Mouse (Mus musculus) kidney, embryonic 16.5 days (tissue): ENCODE results near the gene Stard3. TPM values are rescaled to one million over a fixed set of nuclear protein-coding genes. Genes with fewer than 3 reads are reported as not detected.

Experiments used
- ATAC-seq: fragments of 200-750 bp; cut with Nextera tagmentation; 2 replicates; pipeline ENCODE4 v1.8.0; 2017; ENCODE audit warnings: moderate TSS enrichment; ENCODE audit not compliant: low FRiP score, low TSS enrichment
- H3K27ac ChIP-seq: fragments of 300-500 bp; sonication (generic); 2 replicates; pipeline ENCODE4 v1.5.1; 2014; ENCODE audit warnings: low read length
- H3K27me3 ChIP-seq: fragments of 300-500 bp; sonication (generic); 2 replicates; pipeline ENCODE4 v1.6.1; 2014; ENCODE audit warnings: low read length, control low read depth, mixed read lengths; ENCODE audit not compliant: insufficient read depth
- H3K36me3 ChIP-seq: fragments of 300-500 bp; sonication (generic); 2 replicates; pipeline ENCODE4 v1.6.1; 2014; ENCODE audit warnings: low read length, control low read depth, mixed read lengths; ENCODE audit not compliant: insufficient read depth
- H3K4me1 ChIP-seq: fragments of 300-500 bp; sonication (generic); 2 replicates; pipeline ENCODE4 v1.6.1; 2014; ENCODE audit warnings: low read length, control low read depth, mixed read lengths; ENCODE audit not compliant: insufficient read depth
- H3K4me2 ChIP-seq: fragments of 300-500 bp; sonication (generic); replicated peaks from 2 replicates; pipeline ENCODE4 v1.6.1; 2014; ENCODE audit warnings: low read depth, low read length
- H3K4me3 ChIP-seq: fragments of 300-500 bp; sonication (generic); 2 replicates; pipeline ENCODE4 v1.5.1; 2014; ENCODE audit warnings: mild to moderate bottlenecking, low read length
- H3K9ac ChIP-seq: fragments of 300-500 bp; sonication (generic); replicated peaks from 2 replicates; pipeline ENCODE4 v1.6.1; 2014; ENCODE audit warnings: low read length
- H3K9me3 ChIP-seq: fragments of 300-500 bp; sonication (generic); 2 replicates; pipeline ENCODE4 v1.6.1; 2016; ENCODE audit warnings: low read length, control low read depth
- WGBS: fragments of 180-500 bp; shearing (Covaris S2); extraction: QIAGEN DNeasy Blood & Tissue Kit; methylation state at CpG from one replicate; pipeline ENCODE4 v1.1.7; 2014; 5-methylcytosine and 5-hydroxymethylcytosine counted together
- polyA plus RNA-seq: library from polyadenylated mRNA; unstranded; fragments of >200 nt; fragmentation: Nextera tagmentation; extraction: Ambion mirVana; gene quantifications from 2 replicates; pipeline ENCODE4 v1.2.1, GENCODE M21; 2015

The Stard3 gene
- polyA plus RNA-seq, 1 experiment from 2014 or later: 62.0 TPM

- H3K4me2 ChIP-seq: no peak overlapping the region
- no peak overlapping the region for H3K27ac ChIP-seq
- H3K36me3 ChIP-seq: peaks cover 10% of the 10 kb centered on the region; the same call in 1 of the 2 replicates
- WGBS: 90% methylated on average over 2 of the region's 2 CpGs
- no peak overlapping the region for H3K4me3 ChIP-seq
- ATAC-seq: no peak
- H3K9ac ChIP-seq: no peak overlapping the region
- H3K4me1 ChIP-seq: 0 out of 2 replicates have a peak, but pooled peaks cover 3% of the 10 kb centered on the region
- no peaks in the 10 kb centered on the region for H3K9me3 ChIP-seq
- H3K27me3 ChIP-seq: no peaks in the 10 kb centered on the region
Measured at GRCm38 (mm10) chr11:98370588-98370987, 12.4 kb downstream of the Stard3 start.

- Histone ChIP-seq H3K4me2 (no peak overlapping the region), H3K36me3 (peaks cover 20% of the 10 kb centered on the region), H3K4me3 (no peak overlapping the region), H3K4me1 (0 out of 2 replicates have a peak, but pooled peaks cover 3% of the 10 kb centered on the region), H3K9me3 (no peaks in the 10 kb centered on the region), H3K27ac (no peak overlapping the region), H3K27me3 (no peaks in the 10 kb centered on the region), H3K9ac (no peak overlapping the region)
- no peak; the same call in 1 of the 2 replicates for ATAC-seq
- WGBS: 57% methylated on average over 10 of the region's 10 CpGs
Measured at GRCm38 (mm10) chr11:98371556-98372240, 13.5 kb downstream of the Stard3 start.

- Histone ChIP-seq H3K36me3 (peaks cover 26% of the 10 kb centered on the region), H3K27ac (no peak overlapping the region), H3K4me1 (0 out of 2 replicates have a peak, but pooled peaks cover 3% of the 10 kb centered on the region), H3K9me3 (no peaks in the 10 kb centered on the region), H3K4me2 (no peak overlapping the region), H3K4me3 (no peak overlapping the region), H3K27me3 (no peaks in the 10 kb centered on the region), H3K9ac (no peak overlapping the region)
- WGBS: 7% methylated on average over 2 of the region's 2 CpGs
- ATAC-seq: no peak
Measured at GRCm38 (mm10) chr11:98372406-98372805, 14.2 kb downstream of the Stard3 start.

- 0 out of 2 replicates have a peak, but pooled peaks cover 3% of the 10 kb centered on the region for H3K4me1 ChIP-seq
- 91% methylated on average over 6 of the region's 6 CpGs for WGBS
- ATAC-seq: no peak
- no peaks in the 10 kb centered on the region for H3K27me3 ChIP-seq
- no peak overlapping the region for H3K4me3 ChIP-seq
- peaks cover 34% of the 10 kb centered on the region for H3K36me3 ChIP-seq
- H3K9me3 ChIP-seq: no peaks in the 10 kb centered on the region
- no peak overlapping the region for H3K27ac ChIP-seq
- no peak overlapping the region for H3K9ac ChIP-seq
- no peak overlapping the region for H3K4me2 ChIP-seq
Measured at GRCm38 (mm10) chr11:98373244-98373643, 15.1 kb downstream of the Stard3 start.

GRCm38 (mm10) chr11:98374266-98374665 is 16.1 kb downstream of the Stard3 start:
- H3K36me3 ChIP-seq: peaks cover 45% of the 10 kb centered on the region

GRCm38 (mm10) chr11:98376756-98377155 is 18.6 kb downstream of the Stard3 start:
- Histone ChIP-seq H3K9me3 (no peaks in the 10 kb centered on the region), H3K27ac (no peak overlapping the region), H3K27me3 (no peaks in the 10 kb centered on the region), H3K9ac (no peak overlapping the region), H3K4me1 (no peaks in the 10 kb centered on the region), H3K36me3 (peaks cover 56% of the 10 kb centered on the region), H3K4me3 (no peak overlapping the region), H3K4me2 (no peak overlapping the region)
- ATAC-seq: no peak
- 75% methylated on average over 5 of the region's 5 CpGs for WGBS

More at GRCm38 (mm10) chr11:98374266-98374665, 16.1 kb downstream of the Stard3 start:
- no peak for ATAC-seq
- no peak overlapping the region for H3K4me2 ChIP-seq
- 0 out of 2 replicates have a peak, but pooled peaks cover 3% of the 10 kb centered on the region for H3K4me1 ChIP-seq
- H3K27ac ChIP-seq: no peak overlapping the region
- H3K9ac ChIP-seq: no peak overlapping the region
- H3K9me3 ChIP-seq: no peaks in the 10 kb centered on the region
- no peaks in the 10 kb centered on the region for H3K27me3 ChIP-seq
- WGBS: 75% methylated on average over 8 of the region's 8 CpGs
- H3K4me3 ChIP-seq: no peak overlapping the region

GRCm38 (mm10) chr11:98377787-98378186 is 19.6 kb downstream of the Stard3 start:
- 81% methylated on average over 11 of the region's 11 CpGs for WGBS
- ATAC-seq: no peak
- no peak overlapping the region for H3K27ac ChIP-seq
- peaks cover 56% of the 10 kb centered on the region for H3K36me3 ChIP-seq
- H3K9me3 ChIP-seq: no peaks in the 10 kb centered on the region
- no peak overlapping the region for H3K4me2 ChIP-seq
- H3K4me3 ChIP-seq: no peak overlapping the region
- no peaks in the 10 kb centered on the region for H3K27me3 ChIP-seq
- H3K4me1 ChIP-seq: no peaks in the 10 kb centered on the region
- H3K9ac ChIP-seq: no peak overlapping the region

GRCm38 (mm10) chr11:98379379-98379778 is 21.2 kb downstream of the Stard3 start:
- Histone ChIP-seq H3K4me2 (no peak overlapping the region), H3K9me3 (no peaks in the 10 kb centered on the region), H3K4me3 (no peak overlapping the region), H3K36me3 (peaks cover 56% of the 10 kb centered on the region), H3K9ac (no peak overlapping the region), H3K4me1 (0 out of 2 replicates have a peak, but pooled peaks cover 4% of the 10 kb centered on the region), H3K27me3 (no peaks in the 10 kb centered on the region; the same call in 1 of the 2 replicates), H3K27ac (no peak overlapping the region)
- ATAC-seq: no peak
- WGBS: 86% methylated on average over 7 of the region's 7 CpGs

- no peak overlapping the region for H3K4me2 ChIP-seq
- WGBS: 76% methylated on average over 6 of the region's 6 CpGs
Measured at GRCm38 (mm10) chr11:98380106-98380505, 21.9 kb downstream of the Stard3 start.

GRCm38 (mm10) chr11:98381651-98382050 is 23.5 kb downstream of the Stard3 start:
- peaks cover 13% of the 10 kb centered on the region for H3K27me3 ChIP-seq
- H3K27ac ChIP-seq: no peak overlapping the region
- WGBS: 90% methylated on average over 2 of the region's 2 CpGs
- no peak overlapping the region for H3K4me2 ChIP-seq
- H3K4me3 ChIP-seq: no peak overlapping the region
- peaks cover 37% of the 10 kb centered on the region for H3K36me3 ChIP-seq
- no peak overlapping the region for H3K9ac ChIP-seq
- H3K4me1 ChIP-seq: peaks cover 9% of the 10 kb centered on the region; the same call in 1 of the 2 replicates
- ATAC-seq: no peak
- no peaks in the 10 kb centered on the region for H3K9me3 ChIP-seq

More at GRCm38 (mm10) chr11:98380106-98380505, 21.9 kb downstream of the Stard3 start:
- Histone ChIP-seq H3K27me3 (peaks cover 3% of the 10 kb centered on the region; the same call in 1 of the 2 replicates), H3K4me3 (no peak overlapping the region), H3K27ac (no peak overlapping the region), H3K9me3 (no peaks in the 10 kb centered on the region), H3K36me3 (peaks cover 51% of the 10 kb centered on the region), H3K9ac (no peak overlapping the region), H3K4me1 (0 out of 2 replicates have a peak, but pooled peaks cover 4% of the 10 kb centered on the region)
- no peak for ATAC-seq
